Mouse (Mus musculus): ENCODE data around the gene Prrx1.

DNA sequence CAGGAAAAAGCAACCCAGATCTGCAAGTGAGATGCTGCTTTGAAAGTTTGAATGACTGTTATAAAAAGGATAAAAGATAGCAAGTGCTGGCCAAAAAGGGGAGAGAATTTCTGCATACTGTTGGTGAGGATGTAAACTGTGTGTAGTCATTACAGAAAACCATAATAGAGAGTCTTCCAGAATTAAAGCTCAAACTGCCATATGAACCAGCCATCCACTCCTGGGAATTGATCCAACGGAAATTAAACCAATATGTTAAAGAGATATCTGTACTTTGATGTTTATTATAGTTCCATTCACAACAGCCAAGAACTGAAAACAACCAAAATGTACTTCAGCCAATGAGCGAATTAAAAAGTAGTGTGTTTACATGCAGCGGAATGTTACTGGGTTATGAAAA, 37.5 kb upstream of the Prrx1 start:
- TF ChIP-seq NELFE (IDR thresholded peaks at IDR 0.05; ENCODE audit: low read depth, low read length) (no peak), RAD21 (IDR thresholded peaks at IDR 0.05; ENCODE audit: low read depth, low read length) (no peak), SMC3 (IDR thresholded peaks at IDR 0.05; ENCODE audit: low read depth, low read length) (no peak)
